Mouse (Mus musculus) kidney, postnatal 0 days (tissue): ENCODE measurements around the gene Snrnp25. TPM values are rescaled to one million over a fixed set of nuclear protein-coding genes. Genes with fewer than 3 reads are reported as not detected.
A peak's percentile ranks its signal among the peaks of the same experiment; 100 is the strongest.
"Not testable (repeated sequence)": the region's sequence is repeated elsewhere in the genome, so short reads cannot be mapped to it uniquely, and the experiment has no call there.

Experiments
- ATAC-seq: fragments of 200-750 bp; cut with Nextera tagmentation; replicated peaks from 2 replicates; pipeline ENCODE4 v1.8.0; 2017; ENCODE audit warnings: low read depth, moderate number of reproducible peaks, moderate TSS enrichment, moderate library complexity; ENCODE audit not compliant: low FRiP score
- DNase-seq: peaks from one replicate; pipeline ENCODE4 v3.0.0-alpha.2; 2016; ENCODE audit warnings: low spot score
- H3K27ac ChIP-seq: fragments of 300-500 bp; sonication (generic); 2 replicates; pipeline ENCODE4 v1.5.1; 2014; ENCODE audit warnings: mild to moderate bottlenecking
- H3K27me3 ChIP-seq: fragments of 300-500 bp; sonication (generic); 2 replicates; pipeline ENCODE4 v1.6.1; 2014; ENCODE audit warnings: low read length, mixed read lengths; ENCODE audit not compliant: insufficient read depth
- H3K36me3 ChIP-seq: fragments of 300-500 bp; sonication (generic); 2 replicates; pipeline ENCODE4 v1.6.1; 2014; ENCODE audit warnings: low read length, mixed read lengths; ENCODE audit not compliant: insufficient read depth
- H3K4me1 ChIP-seq: fragments of 300-500 bp; sonication (generic); replicated peaks from 2 replicates; pipeline ENCODE4 v1.6.1; 2014; ENCODE audit warnings: antibody characterized with exemption, low read length, mixed read lengths; ENCODE audit not compliant: insufficient read depth
- H3K4me2 ChIP-seq: fragments of 300-500 bp; sonication (generic); 2 replicates; pipeline ENCODE4 v1.6.1; 2014; ENCODE audit warnings: mild to moderate bottlenecking, low read length, moderate library complexity, mixed read lengths
- H3K4me3 ChIP-seq: fragments of 300-500 bp; sonication (generic); replicated peaks from 2 replicates; pipeline ENCODE4 v1.5.1; 2014; ENCODE audit warnings: low read depth, low read length
- H3K9ac ChIP-seq: fragments of 300-500 bp; sonication (generic); 2 replicates; pipeline ENCODE4 v1.6.1; 2014; ENCODE audit warnings: low read depth, low read length
- H3K9me3 ChIP-seq: fragments of 300-500 bp; sonication (generic); replicated peaks from 2 replicates; pipeline ENCODE4 v1.6.1; 2016; ENCODE audit warnings: low read length, inconsistent platforms, mixed read lengths
- CTCF ChIP-seq: IDR thresholded peaks from 2 replicates; pipeline ENCODE4 v1.5.1; 2016; ENCODE audit warnings: antibody characterized with exemption, low read depth, mild to moderate bottlenecking, moderate library complexity
- WGBS: fragments of 180-500 bp; shearing (Covaris S2); extraction: QIAGEN DNeasy Blood & Tissue Kit; methylation state at CpG from one replicate; pipeline ENCODE4 v1.1.7; 2014; 5-methylcytosine and 5-hydroxymethylcytosine counted together
- polyA plus RNA-seq: library from polyadenylated mRNA; unstranded; fragments of >200 nt; fragmentation: Nextera tagmentation; extraction: Ambion mirVana; gene quantifications from 2 replicates; pipeline ENCODE4 v1.2.1, GENCODE M21; 2015

Gene Snrnp25
- polyA plus RNA-seq, 1 experiment from 2014 or later, result 49.5 TPM

DNA sequence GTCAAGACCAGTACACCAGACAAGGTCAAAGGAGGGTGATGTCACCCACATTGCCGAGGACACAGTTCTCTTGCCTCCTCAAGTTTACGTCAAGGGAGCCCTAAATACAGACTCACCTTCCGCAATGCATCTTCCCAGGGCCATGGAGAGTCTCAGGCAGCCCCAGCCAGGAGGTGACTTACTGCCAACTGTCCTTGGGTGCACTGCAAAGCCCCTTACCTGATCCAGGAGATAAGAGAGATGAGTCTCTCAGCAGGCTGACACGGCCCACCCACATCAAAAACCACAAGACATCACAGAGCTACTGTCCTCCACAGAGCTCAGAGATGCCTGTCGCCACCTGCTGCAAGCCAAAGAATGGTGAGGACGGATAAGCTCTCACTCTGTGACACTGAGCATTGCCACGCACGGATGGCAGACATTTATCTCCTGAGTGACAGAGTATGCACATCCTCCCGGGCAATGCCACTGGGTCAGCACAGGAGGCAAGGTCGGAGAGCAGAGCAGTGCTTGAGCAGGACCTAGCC is 5.1 kb upstream of the Snrnp25 start, which contains the start of gene Il9r:
Gene Il9r, minus strand, starts transcription at position 205 of the 527 bp plus-strand sequence.
- Histone ChIP-seq H3K27ac (no peak within 1 kb of the TSS), H3K4me2 (no peak within 1 kb of the TSS), H3K27me3 (no peaks in the 10 kb centered on the region), H3K4me1 (no peaks in the 10 kb centered on the region), H3K4me3 (no peak within 1 kb of the TSS), H3K36me3 (no peaks in the 10 kb centered on the region), H3K9me3 (no peaks in the 10 kb centered on the region), H3K9ac (no peak within 1 kb of the TSS)
- WGBS, result 67% methylated on average over 10 of the region's 10 CpGs
- no peak for DNase-seq
- no peak for TF ChIP-seq CTCF
- no peak for ATAC-seq

- H3K4me1 ChIP-seq, DNase-seq, H3K27me3 ChIP-seq, H3K36me3 ChIP-seq, H3K27ac ChIP-seq, H3K9me3 ChIP-seq, H3K4me2 ChIP-seq, H3K4me3 ChIP-seq, ATAC-seq, H3K9ac ChIP-seq: not testable (repeated sequence)
- TF ChIP-seq CTCF, result peak; percentile 34; the same call in 1 of the 2 replicates
- WGBS, result 63% methylated on average over 1 of the region's 1 CpGs
These were observed 4.2 kb upstream of the Snrnp25 start for GRCm38 (mm10) chr11:32200992-32201391.

DNA sequence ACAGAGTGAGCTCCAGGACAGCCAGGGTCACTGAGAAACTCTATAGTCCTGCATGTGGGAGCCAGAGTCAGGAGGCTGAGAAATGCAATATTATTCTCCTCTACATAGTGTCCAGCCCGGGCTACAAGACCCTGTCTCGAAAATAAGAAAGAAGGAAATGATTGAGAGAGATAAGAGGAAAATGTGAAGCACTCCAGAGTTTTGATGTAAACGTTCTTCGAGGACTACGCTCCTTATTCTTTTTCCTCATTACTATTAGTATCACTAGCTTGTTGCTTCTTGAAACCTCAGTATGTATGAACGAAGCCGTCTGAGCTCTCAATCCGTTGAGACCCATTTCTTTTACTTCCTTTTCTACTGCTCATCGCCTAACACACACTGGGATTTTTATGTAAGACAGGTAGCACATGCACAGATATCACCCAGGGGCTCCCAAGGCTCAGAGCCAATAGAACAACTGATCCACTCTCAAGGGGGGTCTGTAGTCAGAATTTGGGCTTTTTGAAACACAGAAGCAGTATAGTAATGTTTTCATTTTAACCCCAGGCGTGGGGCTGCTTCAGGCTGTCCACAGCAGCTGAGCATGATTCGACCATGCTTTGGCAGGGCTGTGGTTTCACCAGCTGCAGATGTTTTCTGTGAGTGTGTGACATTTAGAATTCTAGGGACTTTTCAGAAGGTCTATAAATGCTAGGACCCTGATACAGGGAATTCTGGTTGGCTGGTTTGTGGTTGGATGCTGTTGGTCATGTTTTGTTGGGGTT is 3.1 kb upstream of the Snrnp25 start:
- no peak overlapping the region for H3K27ac ChIP-seq
- WGBS, result 74% methylated on average over 11 of the region's 11 CpGs
- no peaks in the 10 kb centered on the region for H3K9me3 ChIP-seq

GRCm38 (mm10) chr11:32210623-32211022 is 5.4 kb downstream of the Snrnp25 start:
- Histone ChIP-seq H3K4me1 (peaks cover 5% of the 10 kb centered on the region; the same call in 1 of the 2 replicates), H3K4me3 (no peak overlapping the region), H3K9ac (no peak overlapping the region), H3K4me2 (no peak overlapping the region), H3K27me3 (no peaks in the 10 kb centered on the region), H3K27ac (no peak overlapping the region), H3K36me3 (peaks cover 68% of the 10 kb centered on the region), H3K9me3 (no peaks in the 10 kb centered on the region)
- ATAC-seq (no peak), DNase-seq (no peak)
- no peak for TF ChIP-seq CTCF
- 85% methylated on average over 9 of the region's 9 CpGs for WGBS

More for the DNA sequence above, 3.1 kb upstream of the Snrnp25 start:
- H3K4me2 ChIP-seq, result no peak overlapping the region
- H3K9ac ChIP-seq, result no peak overlapping the region
- H3K27me3 ChIP-seq, result no peaks in the 10 kb centered on the region
- ATAC-seq (no peak), DNase-seq (no peak)
- no peaks in the 10 kb centered on the region for H3K36me3 ChIP-seq
- peaks cover 5% of the 10 kb centered on the region; the same call in 1 of the 2 replicates for H3K4me1 ChIP-seq
- no peak for TF ChIP-seq CTCF
- no peak overlapping the region for H3K4me3 ChIP-seq

GRCm38 (mm10) chr11:32215372-32216162 is 10.4 kb downstream of the Snrnp25 start:
- Histone ChIP-seq H3K27ac (no peak overlapping the region), H3K4me1 (peaks cover 6% of the 10 kb centered on the region; the same call in 1 of the 2 replicates), H3K9me3 (no peaks in the 10 kb centered on the region), H3K4me2 (no peak overlapping the region), H3K9ac (no peak overlapping the region), H3K4me3 (no peak overlapping the region), H3K36me3 (peaks cover 50% of the 10 kb centered on the region), H3K27me3 (no peaks in the 10 kb centered on the region)
- no peak for TF ChIP-seq CTCF
- ATAC-seq (no peak), DNase-seq (no peak)
- 89% methylated on average over 18 of the region's 18 CpGs for WGBS

DNA sequence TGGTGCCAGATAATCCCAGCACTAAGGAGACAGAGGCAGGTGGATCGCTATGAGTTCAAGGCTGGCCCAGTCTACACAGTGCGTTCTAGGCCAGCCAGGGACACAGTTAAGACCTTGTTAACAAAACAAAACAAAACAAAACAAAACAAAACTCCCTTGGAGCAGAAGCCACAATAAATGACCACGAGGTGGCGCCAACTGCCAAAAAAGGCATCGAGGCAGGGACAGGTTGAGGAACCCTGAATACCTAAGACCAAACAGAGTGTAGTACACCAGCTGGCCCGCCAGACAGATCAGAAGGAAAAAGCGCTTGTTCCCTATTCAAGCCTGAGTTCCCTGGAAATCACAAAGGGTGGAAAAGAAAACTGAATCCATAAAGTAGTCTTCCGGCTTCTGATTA is 11.6 kb downstream of the Snrnp25 start:
- no peak overlapping the region for H3K27ac ChIP-seq
- DNase-seq (peak; percentile 91), ATAC-seq (0 out of 2 replicates have a peak, but pooled peaks have one; percentile 27)
- H3K4me2 ChIP-seq, result no peak overlapping the region
- H3K4me3 ChIP-seq, result no peak overlapping the region
- peak; percentile 92 for TF ChIP-seq CTCF
- no peak overlapping the region for H3K9ac ChIP-seq
- H3K36me3 ChIP-seq, result peaks cover 38% of the 10 kb centered on the region
- H3K9me3 ChIP-seq, result no peaks in the 10 kb centered on the region
- H3K4me1 ChIP-seq, result peaks cover 11% of the 10 kb centered on the region; the same call in 1 of the 2 replicates
- H3K27me3 ChIP-seq, result no peaks in the 10 kb centered on the region
- 16% methylated on average over 8 of the region's 8 CpGs for whole genome bisulfite sequencing
